Mouse (Mus musculus) erythroblast, embryonic 14.5 days (primary cell): ENCODE results near the gene Cx3cl1. TPM values are rescaled to one million over a fixed set of nuclear protein-coding genes. Genes with fewer than 3 reads are reported as not detected.

ENCODE experiments used
- H3K27me3 ChIP-seq: 2 replicates; pipeline ENCODE4 v1.6.1; 2012; ENCODE audit warnings: inconsistent platforms; ENCODE audit not compliant: control insufficient read depth
- H3K36me3 ChIP-seq: 2 replicates; pipeline ENCODE4 v1.6.1; 2012; ENCODE audit warnings: mild to moderate bottlenecking, inconsistent platforms; ENCODE audit not compliant: control insufficient read depth
- H3K4me1 ChIP-seq: 2 replicates; pipeline ENCODE4 v1.6.1; 2012; ENCODE audit warnings: inconsistent platforms; ENCODE audit not compliant: control insufficient read depth
- H3K4me3 ChIP-seq: replicated peaks from 2 replicates; pipeline ENCODE3; 2012; ENCODE audit warnings: moderate library complexity, mild to moderate bottlenecking, inconsistent platforms
- H3K9me3 ChIP-seq: 2 replicates; pipeline ENCODE4 v1.6.1; 2012; ENCODE audit warnings: low read length, inconsistent platforms, mixed read lengths; ENCODE audit not compliant: control insufficient read depth
- GATA1 ChIP-seq: IDR thresholded peaks from 2 replicates; pipeline ENCODE4 v1.6.1; 2012; ENCODE audit warnings: low read length, inconsistent platforms, mixed read lengths
- TAL1 ChIP-seq: IDR thresholded peaks from 3 replicates; pipeline ENCODE4 v1.6.1; 2012; ENCODE audit warnings: low read length, inconsistent platforms, mixed read lengths
- polyA plus RNA-seq: library from polyadenylated mRNA; stranded (reverse); fragments of >175 nt; gene quantifications from 2 replicates; pipeline ENCODE4 v1.2.3, GENCODE M21; 2012

Gene Cx3cl1
- polyA plus RNA-seq, 1 experiment = 0.01 TPM

GRCm38 (mm10) chr8:94820553-94820952 lies 48.7 kb downstream of the Cx3cl1 start:
- TF ChIP-seq GATA1 = no peak
- TF ChIP-seq TAL1 = no peak
- Histone ChIP-seq H3K4me3 (no peak overlapping the region), H3K4me1 (peaks cover 26% of the 10 kb centered on the region), H3K36me3 (peaks cover 80% of the 10 kb centered on the region), H3K27me3 (no peaks in the 10 kb centered on the region), H3K9me3 (no peaks in the 10 kb centered on the region)

- Histone ChIP-seq H3K36me3 (peaks cover 88% of the 10 kb centered on the region), H3K9me3 (no peaks in the 10 kb centered on the region), H3K4me1 (peaks cover 25% of the 10 kb centered on the region), H3K27me3 (no peaks in the 10 kb centered on the region), H3K4me3 (no peak overlapping the region)
- TF ChIP-seq TAL1 = no peak
- TF ChIP-seq GATA1 = no peak
Observed at GRCm38 (mm10) chr8:94821381-94821780, 49.6 kb downstream of the Cx3cl1 start.

GRCm38 (mm10) chr8:94822637-94823560 lies 51.1 kb downstream of the Cx3cl1 start:
- Histone ChIP-seq H3K4me3 (no peak overlapping the region), H3K36me3 (peaks cover 99% of the 10 kb centered on the region), H3K9me3 (no peaks in the 10 kb centered on the region), H3K27me3 (no peaks in the 10 kb centered on the region), H3K4me1 (peaks cover 25% of the 10 kb centered on the region)
- no peak for TF ChIP-seq GATA1

- H3K36me3 ChIP-seq = peaks cover 99% of the 10 kb centered on the region
- peaks cover 1% of the 10 kb centered on the region; the same call in 1 of the 2 replicates for H3K9me3 ChIP-seq
- TF ChIP-seq GATA1 (no peak), TAL1 (no peak)
- no peak overlapping the region for H3K4me3 ChIP-seq
- peaks cover 20% of the 10 kb centered on the region for H3K4me1 ChIP-seq
- no peaks in the 10 kb centered on the region for H3K27me3 ChIP-seq
Observed at GRCm38 (mm10) chr8:94825170-94825569, 53.4 kb downstream of the Cx3cl1 start.

DNA sequence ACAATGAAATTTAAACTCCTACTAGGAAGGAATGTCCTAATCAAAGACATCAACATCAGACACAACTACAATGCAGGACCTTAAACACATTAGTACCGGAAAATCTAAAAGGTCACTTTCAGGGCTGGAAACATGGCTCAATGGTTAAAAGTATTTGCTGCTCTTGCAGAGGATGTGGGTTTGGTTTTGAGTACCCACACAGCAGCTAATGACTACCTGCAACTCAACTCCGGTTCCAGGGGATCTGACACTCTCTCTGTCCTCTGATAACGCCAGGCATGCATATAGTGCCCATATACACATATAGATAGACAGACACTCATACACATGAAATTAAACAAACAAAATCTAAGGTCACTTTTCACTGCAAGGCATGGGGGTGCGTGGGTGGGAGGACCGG lies 54.4 kb downstream of the Cx3cl1 start:
- Histone ChIP-seq H3K27me3 (no peaks in the 10 kb centered on the region), H3K36me3 (peaks cover 99% of the 10 kb centered on the region), H3K4me1 (peaks cover 11% of the 10 kb centered on the region), H3K9me3 (peaks cover 6% of the 10 kb centered on the region), H3K4me3 (no peak overlapping the region)
- TF ChIP-seq GATA1 = no peak
- no peak for TF ChIP-seq TAL1

DNA sequence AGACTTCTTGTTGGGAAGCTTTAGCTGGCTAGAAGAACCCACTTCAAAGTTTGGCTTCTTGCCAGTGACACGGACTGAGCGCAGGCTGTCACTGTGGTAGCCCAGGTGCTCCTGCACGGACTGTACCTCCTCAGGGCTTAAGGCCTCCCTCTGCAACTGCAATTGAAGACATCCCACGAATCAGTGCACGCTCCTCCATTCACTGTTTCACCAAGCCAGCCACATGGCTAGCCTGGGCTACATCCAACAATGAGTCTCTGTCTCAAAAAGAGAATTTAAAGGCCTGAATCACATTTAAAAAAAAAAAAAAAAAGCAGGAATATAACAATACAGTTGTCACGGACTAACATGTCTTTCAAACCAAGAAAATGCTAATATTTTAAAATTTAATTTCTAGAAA lies 56.5 kb downstream of the Cx3cl1 start:
- Histone ChIP-seq H3K36me3 (peaks cover 99% of the 10 kb centered on the region), H3K27me3 (no peaks in the 10 kb centered on the region), H3K9me3 (peaks cover 6% of the 10 kb centered on the region), H3K4me3 (no peak overlapping the region), H3K4me1 (peaks cover 9% of the 10 kb centered on the region)
- TF ChIP-seq GATA1 (no peak), TAL1 (no peak)

Other genes starting within 250 kb of the Cx3cl1 start
- gene Cpne2, start 239.0 kb upstream of the Cx3cl1 start, polyA plus RNA-seq = 0.06 TPM in 1 of 2 replicates, not detected in the other
- 0.28 and 0.41 TPM in 2 replicates for gene Rspry1, start 170.1 kb upstream of the Cx3cl1 start, polyA plus RNA-seq
- gene Fam192a, start 170.0 kb upstream of the Cx3cl1 start, polyA plus RNA-seq = 0.93 and 3.9 TPM in 2 replicates
- 2.4 and 3.1 TPM in 2 replicates for gene Arl2bp, start 105.4 kb upstream of the Cx3cl1 start, polyA plus RNA-seq
- not detected in 2 replicates for gene Pllp, start 75.7 kb upstream of the Cx3cl1 start, polyA plus RNA-seq
- gene Ccl22, start 26.4 kb upstream of the Cx3cl1 start, polyA plus RNA-seq = 0.09 and 0.23 TPM in 2 replicates
- not detected in 2 replicates for gene Ccl17, start 38.4 kb downstream of the Cx3cl1 start, polyA plus RNA-seq
- gene Coq9, start 66.3 kb downstream of the Cx3cl1 start, polyA plus RNA-seq = 6.4 and 9.5 TPM in 2 replicates
- gene Ciapin1, start 66.3 kb downstream of the Cx3cl1 start, polyA plus RNA-seq = 37.6 and 98.2 TPM in 2 replicates
- gene Polr2c, start 85.4 kb downstream of the Cx3cl1 start, polyA plus RNA-seq = 3.5 and 4.1 TPM in 2 replicates
- gene Dok4, start 104.3 kb downstream of the Cx3cl1 start, polyA plus RNA-seq = 11.8 and 12.5 TPM in 2 replicates
- 0.02 and 0.06 TPM in 2 replicates for gene Ccdc102a, start 146.1 kb downstream of the Cx3cl1 start, polyA plus RNA-seq
- gene Adgrg5, start 151.7 kb downstream of the Cx3cl1 start, polyA plus RNA-seq = 0.03 TPM in 1 of 2 replicates, not detected in the other
- 14.3 and 18.4 TPM in 2 replicates for gene Adgrg1, start 202.7 kb downstream of the Cx3cl1 start, polyA plus RNA-seq
- gene Adgrg3, start 245.7 kb downstream of the Cx3cl1 start, polyA plus RNA-seq = 0.08 and 0.17 TPM in 2 replicates